Mouse (Mus musculus) limb, embryonic 10.5 days (tissue): ENCODE measurements around the gene Hist2h2aa1. TPM values are rescaled to one million over a fixed set of nuclear protein-coding genes. Genes with fewer than 3 reads are reported as not detected.
"Not testable (repeated sequence)": the region's sequence is repeated elsewhere in the genome, so short reads cannot be mapped to it uniquely, and the experiment has no call there.

ENCODE experiments used
- DNase-seq: peaks from one replicate; pipeline ENCODE4 v3.0.0-alpha.2; 2017; ENCODE audit warnings: low spot score
- H3K27ac ChIP-seq: fragments of 300-500 bp; sonication (generic); 2 replicates; pipeline ENCODE4 v1.5.1; 2016; ENCODE audit warnings: mild to moderate bottlenecking
- H3K27me3 ChIP-seq: fragments of 300-500 bp; sonication (generic); 2 replicates; pipeline ENCODE4 v1.6.1; 2016; ENCODE audit warnings: low read depth, mild to moderate bottlenecking; ENCODE audit not compliant: poor library complexity, severe bottlenecking
- H3K36me3 ChIP-seq: fragments of 300-500 bp; sonication (generic); 2 replicates; pipeline ENCODE4 v1.6.1; 2016; ENCODE audit warnings: mild to moderate bottlenecking, moderate library complexity
- H3K4me1 ChIP-seq: fragments of 300-500 bp; sonication (generic); 2 replicates; pipeline ENCODE4 v1.6.1; 2016
- H3K4me3 ChIP-seq: fragments of 300-500 bp; sonication (generic); 2 replicates; pipeline ENCODE4 v1.5.1; 2016; ENCODE audit warnings: mild to moderate bottlenecking, moderate library complexity
- H3K9me3 ChIP-seq: fragments of 300-500 bp; sonication (generic); replicated peaks from 2 replicates; pipeline ENCODE4 v1.6.1; 2016; ENCODE audit warnings: mild to moderate bottlenecking
- WGBS: fragments of 180-500 bp; shearing (Covaris S2); methylation state at CpG from one replicate; pipeline ENCODE4 v1.1.7; 2016; 5-methylcytosine and 5-hydroxymethylcytosine counted together
- polyA plus RNA-seq: library from polyadenylated mRNA; unstranded; fragments of >200 nt; fragmentation: Nextera tagmentation; extraction: Ambion mirVana; gene quantifications from 2 replicates; pipeline ENCODE4 v1.2.1, GENCODE M21; 2016

The Hist2h2aa1 gene
- polyA plus RNA-seq = 12.7 and 15.9 TPM in 2 replicates

- H3K27me3 ChIP-seq, H3K36me3 ChIP-seq, H3K9me3 ChIP-seq: not testable (repeated sequence)
- Histone ChIP-seq H3K4me3 (peak within 1 kb of the TSS; percentile 55), H3K27ac (peak within 1 kb of the TSS; percentile 95), H3K4me1 (peaks cover 68% of the 10 kb centered on the region)
- under 1% methylated on average over 47 of the region's 88 CpGs for WGBS
- DNase-seq = peak; percentile 83
Observed at GRCm38 (mm10) chr3:96245003-96245886, at the start of gene Hist2h2aa1. TSS of gene Hist2h2aa1 (plus strand) at chr3:96245497.

GRCm38 (mm10) chr3:96195616-96196313 lies 49.5 kb upstream of the Hist2h2aa1 start:
- no peak for DNase-seq
- H3K27me3 ChIP-seq = no peaks in the 10 kb centered on the region
- peaks cover 13% of the 10 kb centered on the region for H3K36me3 ChIP-seq
- H3K9me3 ChIP-seq = no peaks in the 10 kb centered on the region
- peaks cover 38% of the 10 kb centered on the region for H3K4me1 ChIP-seq
- 90% methylated on average over 11 of the region's 11 CpGs for WGBS
- H3K27ac ChIP-seq = no peak overlapping the region
- H3K4me3 ChIP-seq = peak overlapping the region; percentile 66; the same call in 1 of the 2 replicates

- no peaks in the 10 kb centered on the region for H3K9me3 ChIP-seq
- H3K36me3 ChIP-seq = peaks cover 13% of the 10 kb centered on the region
- DNase-seq = no peak
- H3K4me1 ChIP-seq = peaks cover 38% of the 10 kb centered on the region
- H3K4me3 ChIP-seq = peak overlapping the region; percentile 66
- H3K27ac ChIP-seq = peak overlapping the region; percentile 98
- WGBS = 23% methylated on average over 27 of the region's 27 CpGs
- H3K27me3 ChIP-seq = no peaks in the 10 kb centered on the region
Observed at GRCm38 (mm10) chr3:96196437-96197128, 48.7 kb upstream of the Hist2h2aa1 start.

- no peaks in the 10 kb centered on the region for H3K27me3 ChIP-seq
- H3K4me1 ChIP-seq = peaks cover 37% of the 10 kb centered on the region
- peak overlapping the region; percentile 98 for H3K27ac ChIP-seq
- no peaks in the 10 kb centered on the region for H3K9me3 ChIP-seq
- WGBS = under 1% methylated on average over 50 of the region's 50 CpGs
- H3K36me3 ChIP-seq = peaks cover 13% of the 10 kb centered on the region
- peak; percentile 88 for DNase-seq
- H3K4me3 ChIP-seq = peak overlapping the region; percentile 66
Observed at GRCm38 (mm10) chr3:96197129-96197749, 48.1 kb upstream of the Hist2h2aa1 start.

GRCm38 (mm10) chr3:96198181-96198580 lies 47.1 kb upstream of the Hist2h2aa1 start:
- Histone ChIP-seq H3K4me3 (peak overlapping the region; percentile 66), H3K27me3 (no peaks in the 10 kb centered on the region), H3K9me3 (no peaks in the 10 kb centered on the region), H3K4me1 (peaks cover 27% of the 10 kb centered on the region), H3K36me3 (peaks cover 13% of the 10 kb centered on the region), H3K27ac (peak overlapping the region; percentile 98)
- WGBS = 6% methylated on average over 6 of the region's 6 CpGs
- no peak for DNase-seq

- Histone ChIP-seq H3K4me1 (peaks cover 22% of the 10 kb centered on the region), H3K4me3 (peak overlapping the region; percentile 13; the same call in 1 of the 2 replicates)
- DNase-seq, H3K36me3 ChIP-seq, H3K27me3 ChIP-seq, H3K9me3 ChIP-seq, H3K27ac ChIP-seq: not testable (repeated sequence)
- 24% methylated on average over 7 of the region's 8 CpGs for WGBS
Observed at GRCm38 (mm10) chr3:96198601-96199251, 46.6 kb upstream of the Hist2h2aa1 start.

- H3K27ac ChIP-seq = no peak overlapping the region
- peaks cover 10% of the 10 kb centered on the region for H3K36me3 ChIP-seq
- no peaks in the 10 kb centered on the region for H3K27me3 ChIP-seq
- WGBS = 62% methylated on average over 2 of the region's 2 CpGs
- no peaks in the 10 kb centered on the region for H3K9me3 ChIP-seq
- DNase-seq = no peak
- no peak overlapping the region for H3K4me3 ChIP-seq
- H3K4me1 ChIP-seq = peaks cover 21% of the 10 kb centered on the region
Observed at GRCm38 (mm10) chr3:96199731-96200130, 45.6 kb upstream of the Hist2h2aa1 start.

- DNase-seq = no peak
- Histone ChIP-seq H3K27ac (no peak overlapping the region), H3K36me3 (no peaks in the 10 kb centered on the region), H3K4me1 (peaks cover 13% of the 10 kb centered on the region), H3K9me3 (no peaks in the 10 kb centered on the region), H3K4me3 (no peak overlapping the region), H3K27me3 (no peaks in the 10 kb centered on the region)
- WGBS = 91% methylated on average over 3 of the region's 3 CpGs
Observed at GRCm38 (mm10) chr3:96207819-96208218, 37.5 kb upstream of the Hist2h2aa1 start.

GRCm38 (mm10) chr3:96209242-96209641 lies 36.1 kb upstream of the Hist2h2aa1 start:
- 24% methylated on average over 15 of the region's 15 CpGs for WGBS
- Histone ChIP-seq H3K9me3 (no peaks in the 10 kb centered on the region), H3K27me3 (no peaks in the 10 kb centered on the region), H3K4me1 (peaks cover 23% of the 10 kb centered on the region), H3K36me3 (no peaks in the 10 kb centered on the region), H3K4me3 (no peak overlapping the region), H3K27ac (no peak overlapping the region)
- no peak for DNase-seq

GRCm38 (mm10) chr3:96219191-96219641 lies 26.1 kb upstream of the Hist2h2aa1 start:
- peak overlapping the region; percentile 97 for H3K27ac ChIP-seq
- H3K4me1 ChIP-seq = peaks cover 28% of the 10 kb centered on the region
- no peaks in the 10 kb centered on the region for H3K9me3 ChIP-seq
- no peaks in the 10 kb centered on the region for H3K36me3 ChIP-seq
- H3K4me3 ChIP-seq = peak overlapping the region; percentile 65
- no peaks in the 10 kb centered on the region for H3K27me3 ChIP-seq
- DNase-seq = peak; percentile 61
- under 1% methylated on average over 12 of the region's 12 CpGs for WGBS

- Histone ChIP-seq H3K4me1 (peaks cover 28% of the 10 kb centered on the region), H3K36me3 (no peaks in the 10 kb centered on the region), H3K27ac (peak within 1 kb of the TSS; percentile 97), H3K4me3 (peak within 1 kb of the TSS; percentile 65), H3K9me3 (no peaks in the 10 kb centered on the region), H3K27me3 (no peaks in the 10 kb centered on the region)
- DNase-seq = peak; percentile 82
- WGBS = under 1% methylated on average over 37 of the region's 37 CpGs
Observed at GRCm38 (mm10) chr3:96219661-96220130, 25.6 kb upstream of the Hist2h2aa1 start, which contains the start of the genes Bola1 and Hist2h2ab. TSS of gene Bola1 (minus strand) at chr3:96219709. TSS of gene Hist2h2ab (plus strand) at chr3:96219865.
